Mouse (Mus musculus) embryonic facial prominence, embryonic 14.5 days (tissue): ENCODE results near the gene Tbc1d1. TPM values are rescaled to one million over a fixed set of nuclear protein-coding genes. Genes with fewer than 3 reads are reported as not detected.
A peak's percentile ranks its signal among the peaks of the same experiment; 100 is the strongest.
"Not testable (repeated sequence)": the region's sequence is repeated elsewhere in the genome, so short reads cannot be mapped to it uniquely, and the experiment has no call there.

ENCODE experiments used
- ATAC-seq: fragments of 200-750 bp; cut with Nextera tagmentation; 2 replicates; pipeline ENCODE4 v1.8.0; 2017; ENCODE audit warnings: low read depth, moderate number of reproducible peaks, moderate TSS enrichment
- DNase-seq: peaks from one replicate; pipeline ENCODE4 v3.0.0-alpha.2; 2015; ENCODE audit warnings: low spot score
- H3K27ac ChIP-seq: fragments of 300-500 bp; sonication (generic); replicated peaks from 2 replicates; pipeline ENCODE4 v1.5.1; 2014; ENCODE audit warnings: low read depth, mild to moderate bottlenecking, low read length, moderate library complexity
- H3K27me3 ChIP-seq: fragments of 300-500 bp; sonication (generic); replicated peaks from 2 replicates; pipeline ENCODE4 v1.6.1; 2014; ENCODE audit warnings: low read length; ENCODE audit not compliant: control insufficient read depth, insufficient read depth
- H3K36me3 ChIP-seq: fragments of 300-500 bp; sonication (generic); 2 replicates; pipeline ENCODE4 v1.6.1; 2014; ENCODE audit warnings: low read length, mixed read lengths; ENCODE audit not compliant: control insufficient read depth, insufficient read depth
- H3K4me1 ChIP-seq: fragments of 300-500 bp; sonication (generic); 2 replicates; pipeline ENCODE4 v1.6.1; 2014; ENCODE audit warnings: antibody characterized with exemption, low read length; ENCODE audit not compliant: control insufficient read depth, insufficient read depth
- H3K4me2 ChIP-seq: fragments of 300-500 bp; sonication (generic); 2 replicates; pipeline ENCODE4 v1.6.1; 2014; ENCODE audit warnings: low read depth, mild to moderate bottlenecking, low read length, moderate library complexity, mixed read lengths
- H3K4me3 ChIP-seq: fragments of 300-500 bp; sonication (generic); 2 replicates; pipeline ENCODE4 v1.5.1; 2014; ENCODE audit warnings: low read depth, mild to moderate bottlenecking, low read length
- H3K9ac ChIP-seq: fragments of 300-500 bp; sonication (generic); 2 replicates; pipeline ENCODE4 v1.6.1; 2014; ENCODE audit warnings: low read depth, mild to moderate bottlenecking, low read length, moderate library complexity, mixed read lengths
- H3K9me3 ChIP-seq: fragments of 300-500 bp; sonication (generic); 2 replicates; pipeline ENCODE4 v1.6.1; 2016; ENCODE audit warnings: low read length; ENCODE audit not compliant: control insufficient read depth
- WGBS: fragments of 180-500 bp; shearing (Covaris S2); extraction: QIAGEN DNeasy Blood & Tissue Kit; methylation state at CpG from one replicate; pipeline ENCODE4 v1.1.7; 2014; 5-methylcytosine and 5-hydroxymethylcytosine counted together
- polyA plus RNA-seq: library from polyadenylated mRNA; unstranded; fragments of >200 nt; fragmentation: Nextera tagmentation; extraction: Ambion mirVana; gene quantifications from 2 replicates; pipeline ENCODE4 v1.2.1, GENCODE M21; 2014

Tbc1d1 gene
- polyA plus RNA-seq, 1 experiment from 2014 or later = 19.1 TPM

DNA sequence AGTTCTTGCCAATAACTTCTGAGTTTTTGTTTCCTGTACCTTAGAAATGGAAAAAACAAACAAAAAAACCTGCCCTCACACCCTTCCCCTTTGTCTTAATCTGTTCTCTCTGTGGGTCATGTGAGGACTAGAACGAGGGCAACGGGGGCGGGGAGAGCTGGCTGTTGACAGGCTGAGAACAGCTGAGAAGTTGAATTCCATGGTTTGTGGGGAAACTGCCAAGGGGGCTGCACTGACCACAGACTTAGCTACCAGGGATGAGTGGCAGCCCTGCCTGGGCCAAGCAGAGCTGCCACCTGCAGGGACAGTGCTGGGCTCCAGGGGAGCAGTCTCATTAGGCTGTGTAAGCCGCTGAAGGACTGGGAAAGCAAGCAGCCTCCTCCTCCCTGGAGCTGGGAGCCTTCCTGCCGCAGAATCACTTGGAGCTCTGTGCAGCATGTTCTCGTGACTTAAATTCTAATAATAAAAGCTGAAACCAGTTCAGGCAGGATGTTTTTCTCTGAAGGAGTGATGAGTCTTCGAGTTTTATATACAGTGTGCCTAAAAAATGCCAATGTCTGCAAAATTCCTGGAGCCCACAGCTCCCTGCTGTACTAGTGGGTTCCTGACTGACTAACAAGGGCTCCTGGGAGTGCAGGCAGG is 180.8 kb downstream of the Tbc1d1 start:
- Histone ChIP-seq H3K9ac (no peak overlapping the region), H3K36me3 (peaks cover 28% of the 10 kb centered on the region), H3K27ac (peak overlapping the region; percentile 49), H3K27me3 (no peaks in the 10 kb centered on the region), H3K4me2 (no peak overlapping the region), H3K4me3 (no peak overlapping the region), H3K9me3 (no peaks in the 10 kb centered on the region), H3K4me1 (peaks cover 12% of the 10 kb centered on the region; the same call in 1 of the 2 replicates)
- DNase-seq (peak; percentile 87), ATAC-seq (peak; percentile 89)
- 28% methylated on average over 7 of the region's 7 CpGs for WGBS

- 74% methylated on average over 6 of the region's 6 CpGs for WGBS
- Histone ChIP-seq H3K36me3 (peaks cover 21% of the 10 kb centered on the region), H3K4me1 (peaks cover 12% of the 10 kb centered on the region; the same call in 1 of the 2 replicates)
- H3K27me3 ChIP-seq, H3K4me3 ChIP-seq, H3K27ac ChIP-seq, DNase-seq, H3K9me3 ChIP-seq, H3K4me2 ChIP-seq, ATAC-seq, H3K9ac ChIP-seq: not testable (repeated sequence)
Measured at GRCm38 (mm10) chr5:64338795-64339194, 182.7 kb downstream of the Tbc1d1 start.

- 96% methylated on average over 3 of the region's 3 CpGs for WGBS
- no peak overlapping the region for H3K27ac ChIP-seq
- DNase-seq = no peak
Measured at GRCm38 (mm10) chr5:64340366-64340765, 184.3 kb downstream of the Tbc1d1 start.

GRCm38 (mm10) chr5:64341671-64342070 is 185.6 kb downstream of the Tbc1d1 start:
- Histone ChIP-seq H3K27me3 (no peaks in the 10 kb centered on the region), H3K4me2 (no peak overlapping the region), H3K4me3 (no peak overlapping the region), H3K36me3 (0 out of 2 replicates have a peak, but pooled peaks cover 3% of the 10 kb centered on the region), H3K4me1 (peaks cover 13% of the 10 kb centered on the region; the same call in 1 of the 2 replicates), H3K9me3 (no peaks in the 10 kb centered on the region), H3K27ac (no peak overlapping the region), H3K9ac (no peak overlapping the region)
- no peak for DNase-seq
- no peak for ATAC-seq
- WGBS = 93% methylated on average over 3 of the region's 3 CpGs

More at GRCm38 (mm10) chr5:64340366-64340765, 184.3 kb downstream of the Tbc1d1 start:
- H3K9ac ChIP-seq = no peak overlapping the region
- no peak overlapping the region for H3K4me3 ChIP-seq
- peaks cover 7% of the 10 kb centered on the region; the same call in 1 of the 2 replicates for H3K36me3 ChIP-seq
- no peak overlapping the region for H3K4me2 ChIP-seq
- H3K27me3 ChIP-seq = no peaks in the 10 kb centered on the region
- no peaks in the 10 kb centered on the region for H3K9me3 ChIP-seq
- no peak for ATAC-seq
- peaks cover 16% of the 10 kb centered on the region; the same call in 1 of the 2 replicates for H3K4me1 ChIP-seq

DNA sequence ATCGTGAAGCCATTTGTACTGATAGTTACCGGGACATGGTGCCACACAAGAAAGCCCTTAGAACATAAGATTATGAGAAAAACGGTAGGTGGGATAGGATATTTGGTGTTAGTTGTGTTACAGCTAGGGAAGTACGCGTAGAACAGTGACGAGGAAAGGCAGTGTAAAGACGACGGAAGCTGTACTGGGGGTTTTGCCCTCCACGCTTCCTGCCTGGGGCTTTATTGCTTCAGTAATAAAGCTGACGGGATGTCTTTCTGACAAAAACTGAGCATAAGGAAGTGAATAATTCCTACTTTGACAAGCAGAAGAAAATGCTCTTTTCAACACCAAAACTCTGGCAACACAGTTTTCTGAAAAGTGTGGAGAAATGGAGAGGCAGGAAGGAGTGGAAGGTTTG is 186.0 kb downstream of the Tbc1d1 start:
- 80% methylated on average over 10 of the region's 10 CpGs for WGBS
- Histone ChIP-seq H3K4me2 (no peak overlapping the region), H3K4me3 (no peak overlapping the region), H3K36me3 (0 out of 2 replicates have a peak, but pooled peaks cover 4% of the 10 kb centered on the region), H3K27me3 (no peaks in the 10 kb centered on the region), H3K4me1 (peaks cover 10% of the 10 kb centered on the region; the same call in 1 of the 2 replicates), H3K9ac (no peak overlapping the region), H3K27ac (no peak overlapping the region), H3K9me3 (no peaks in the 10 kb centered on the region)
- no peak for DNase-seq
- no peak for ATAC-seq

GRCm38 (mm10) chr5:64343972-64344700 is 188.0 kb downstream of the Tbc1d1 start:
- Histone ChIP-seq H3K4me1 (peaks cover 6% of the 10 kb centered on the region; the same call in 1 of the 2 replicates), H3K4me2 (no peak overlapping the region), H3K4me3 (no peak overlapping the region), H3K27me3 (no peaks in the 10 kb centered on the region), H3K9me3 (no peaks in the 10 kb centered on the region), H3K9ac (no peak overlapping the region), H3K36me3 (peaks cover 8% of the 10 kb centered on the region; the same call in 1 of the 2 replicates), H3K27ac (no peak overlapping the region)
- DNase-seq (peak; percentile 62), ATAC-seq (peak; percentile 47; the same call in 1 of the 2 replicates)
- WGBS = 41% methylated on average over 5 of the region's 5 CpGs

DNA sequence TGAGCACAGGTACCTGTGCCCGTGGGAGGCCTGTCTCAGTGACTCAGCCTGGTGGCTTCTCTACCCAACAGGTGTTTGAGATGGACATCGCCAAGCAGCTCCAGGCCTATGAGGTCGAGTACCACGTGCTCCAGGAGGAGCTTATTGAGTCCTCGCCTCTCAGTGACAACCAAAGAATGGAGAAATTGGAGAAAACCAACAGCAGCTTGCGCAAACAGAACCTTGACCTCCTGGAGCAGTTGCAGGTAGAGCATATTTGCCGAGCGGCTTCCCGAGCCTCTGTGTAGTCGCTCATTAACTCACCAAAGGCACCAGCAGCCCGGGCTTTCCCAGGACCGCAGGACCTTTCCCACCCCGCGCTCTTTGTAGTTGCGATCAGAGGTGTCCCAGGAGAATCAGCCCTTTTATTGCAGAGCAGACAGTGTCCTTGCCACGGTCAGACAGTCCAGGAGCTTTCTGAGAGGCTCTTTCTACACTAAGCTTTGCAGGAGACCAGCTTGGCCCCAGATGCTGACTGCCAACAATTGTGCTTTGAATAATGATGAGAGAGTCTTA is 189.2 kb downstream of the Tbc1d1 start:
- peak; percentile 29 for DNase-seq
- Histone ChIP-seq H3K9me3 (no peaks in the 10 kb centered on the region), H3K4me1 (peaks cover 6% of the 10 kb centered on the region; the same call in 1 of the 2 replicates), H3K27ac (no peak overlapping the region), H3K4me3 (no peak overlapping the region), H3K27me3 (no peaks in the 10 kb centered on the region), H3K4me2 (no peak overlapping the region), H3K36me3 (peaks cover 15% of the 10 kb centered on the region), H3K9ac (no peak overlapping the region)
- ATAC-seq = no peak
- 53% methylated on average over 16 of the region's 16 CpGs for WGBS

- Histone ChIP-seq H3K27ac (no peak overlapping the region), H3K9ac (no peak overlapping the region), H3K4me2 (no peak overlapping the region), H3K36me3 (peaks cover 20% of the 10 kb centered on the region), H3K4me1 (peaks cover 6% of the 10 kb centered on the region; the same call in 1 of the 2 replicates), H3K27me3 (no peaks in the 10 kb centered on the region), H3K9me3 (no peaks in the 10 kb centered on the region), H3K4me3 (no peak overlapping the region)
- DNase-seq (no peak), ATAC-seq (no peak)
- 68% methylated on average over 7 of the region's 7 CpGs for WGBS
Measured at GRCm38 (mm10) chr5:64345761-64346160, 189.7 kb downstream of the Tbc1d1 start.
